Mouse (Mus musculus) CH12.LX (cell line): ENCODE data around the gene Gm5800. TPM values are rescaled to one million over a fixed set of nuclear protein-coding genes. Genes with fewer than 3 reads are reported as not detected.
A peak's percentile ranks its signal among the peaks of the same experiment; 100 is the strongest.

ENCODE experiments used
- DNase-seq: peaks from one replicate; pipeline ENCODE4 v3.0.0-alpha.2; 2013; ENCODE audit errors: extremely low read depth
- H3K27ac ChIP-seq: 2 replicates; pipeline ENCODE4 v1.5.1; 2012; ENCODE audit warnings: low read depth, mild to moderate bottlenecking, control low read depth, moderate library complexity; ENCODE audit not compliant: insufficient read depth
- H3K27me3 ChIP-seq: replicated peaks from 2 replicates; pipeline ENCODE3; 2012; ENCODE audit warnings: inconsistent platforms
- H3K36me3 ChIP-seq, 2 experiments: replicated peaks in 1 of 2; 2 replicates each; pipeline versions ENCODE3 to v1.6.1; 2012; ENCODE audit warnings: inconsistent platforms in 1 of 2, low read length in 1 of 2, mild to moderate bottlenecking in 1 of 2, mixed read lengths in 1 of 2, moderate library complexity in 1 of 2; ENCODE audit not compliant: control insufficient read depth in 1 of 2, insufficient read depth in 1 of 2
- H3K4me1 ChIP-seq, 2 experiments: 2 replicates each; pipeline ENCODE4 v1.6.1; 2012; ENCODE audit warnings: inconsistent platforms in 1 of 2, moderate library complexity in 1 of 2; ENCODE audit not compliant: insufficient read depth in 2 of 2, control insufficient read depth in 1 of 2
- H3K4me2 ChIP-seq: 2 replicates; pipeline ENCODE4 v1.6.1; 2012; ENCODE audit warnings: low read depth, mild to moderate bottlenecking, control low read depth; ENCODE audit not compliant: poor library complexity, insufficient read depth, severe bottlenecking
- H3K4me3 ChIP-seq, 3 experiments: fragments of 150-350 bp in 1 of 3; sonication (generic) in 1 of 3; replicated peaks in 1 of 3; 2 replicates each; pipeline versions ENCODE3 to v1.5.1; 2011 to 2012; ENCODE audit warnings: low read depth in 2 of 3, low read length in 2 of 3, mild to moderate bottlenecking in 2 of 3, moderate library complexity in 2 of 3, control low read depth in 1 of 3, improper control_type of control experiment in 1 of 3, inconsistent platforms in 1 of 3, mixed read lengths in 1 of 3; ENCODE audit not compliant: poor library complexity in 1 of 3
- H3K79me2 ChIP-seq: replicated peaks from 2 replicates; pipeline ENCODE4 v1.6.1; 2012; ENCODE audit warnings: mild to moderate bottlenecking, moderate library complexity; ENCODE audit not compliant: control insufficient read depth, poor library complexity, insufficient read depth, severe bottlenecking; ENCODE audit errors: extremely low read depth
- H3K9ac ChIP-seq: 2 replicates; pipeline ENCODE4 v1.6.1; 2012; ENCODE audit warnings: low read depth, mild to moderate bottlenecking, control low read depth, moderate library complexity; ENCODE audit not compliant: insufficient read depth
- H3K9me3 ChIP-seq: replicated peaks from 2 replicates; pipeline ENCODE3; 2012; ENCODE audit warnings: low read length, inconsistent platforms, mixed read lengths
- BHLHE40 ChIP-seq: IDR thresholded peaks from 2 replicates; pipeline ENCODE4 v1.6.1; 2011; ENCODE audit warnings: mild to moderate bottlenecking, low read depth, low read length, improper control_type of control experiment
- CHD1 ChIP-seq: IDR thresholded peaks from 2 replicates; pipeline ENCODE4 v1.6.1; 2012; ENCODE audit warnings: low read depth, low read length, improper control_type of control experiment, inconsistent platforms
- E2F4 ChIP-seq: IDR thresholded peaks from 2 replicates; pipeline ENCODE4 v1.6.1; 2011; ENCODE audit warnings: low read depth, low read length, improper control_type of control experiment; ENCODE audit not compliant: insufficient replicate concordance
- EP300 ChIP-seq: IDR thresholded peaks from 2 replicates; pipeline ENCODE4 v1.6.1; 2011; ENCODE audit warnings: low read length, improper control_type of control experiment
- IRF4 ChIP-seq: IDR thresholded peaks from 2 replicates; pipeline ENCODE4 v1.6.1; 2014; ENCODE audit warnings: low read depth, mild to moderate bottlenecking, inconsistent platforms, low read length, improper control_type of control experiment
- KAT2A ChIP-seq: IDR thresholded peaks from 2 replicates; pipeline ENCODE4 v1.6.1; 2012; ENCODE audit warnings: low read length, improper control_type of control experiment, inconsistent platforms; ENCODE audit not compliant: insufficient replicate concordance
- MAFK ChIP-seq: IDR thresholded peaks from 2 replicates; pipeline ENCODE4 v1.6.1; 2011; ENCODE audit warnings: low read length, improper control_type of control experiment; ENCODE audit not compliant: insufficient replicate concordance
- MEF2A ChIP-seq: IDR thresholded peaks from 2 replicates; pipeline ENCODE4 v1.6.1; 2014; ENCODE audit warnings: low read depth, mild to moderate bottlenecking, inconsistent platforms, low read length, improper control_type of control experiment, borderline replicate concordance
- MYC ChIP-seq: IDR thresholded peaks from 2 replicates; pipeline ENCODE4 v1.6.1; 2011; ENCODE audit warnings: low read depth, mild to moderate bottlenecking, improper control_type of control experiment, low read length
- NELFE ChIP-seq: IDR thresholded peaks from 2 replicates; pipeline ENCODE4 v1.6.1; 2011; ENCODE audit warnings: low read depth, low read length, improper control_type of control experiment
- NRF1 ChIP-seq: IDR thresholded peaks from 2 replicates; pipeline ENCODE4 v1.6.1; 2014; ENCODE audit warnings: low read depth, mild to moderate bottlenecking, inconsistent platforms, low read length, improper control_type of control experiment, moderate library complexity
- POLR2A ChIP-seq: IDR thresholded peaks from 2 replicates; pipeline ENCODE4 v1.6.1; 2011; ENCODE audit warnings: low read depth, mild to moderate bottlenecking, improper control_type of control experiment, low read length
- RAD21 ChIP-seq: IDR thresholded peaks from 2 replicates; pipeline ENCODE4 v1.6.1; 2011; ENCODE audit warnings: low read depth, mild to moderate bottlenecking, low read length, improper control_type of control experiment, moderate library complexity
- RCOR1 ChIP-seq: conservative IDR thresholded peaks from 2 replicates; pipeline ENCODE4 v1.6.1; 2012; ENCODE audit warnings: low read depth, mild to moderate bottlenecking, inconsistent platforms, low read length, improper control_type of control experiment
- TBP ChIP-seq: conservative IDR thresholded peaks from 2 replicates; pipeline ENCODE4 v1.6.1; 2011; ENCODE audit warnings: low read depth, low read length, improper control_type of control experiment
- TCF12 ChIP-seq: IDR thresholded peaks from 2 replicates; pipeline ENCODE4 v1.6.1; 2014; ENCODE audit warnings: low read depth, mild to moderate bottlenecking, inconsistent platforms, low read length, improper control_type of control experiment
- USF1 ChIP-seq: IDR thresholded peaks from 2 replicates; pipeline ENCODE4 v1.6.1; 2014; ENCODE audit warnings: low read depth, mild to moderate bottlenecking, inconsistent platforms, low read length, improper control_type of control experiment
- USF2 ChIP-seq: conservative IDR thresholded peaks from 2 replicates; pipeline ENCODE4 v1.6.1; 2011; ENCODE audit warnings: low read depth, low read length, improper control_type of control experiment
- ZKSCAN1 ChIP-seq: IDR thresholded peaks from 2 replicates; pipeline ENCODE4 v1.6.1; 2012; ENCODE audit warnings: low read depth, inconsistent platforms, low read length, improper control_type of control experiment, borderline replicate concordance
- ZMIZ1 ChIP-seq: IDR thresholded peaks from 2 replicates; pipeline ENCODE4 v1.6.1; 2012; ENCODE audit warnings: low read depth, mild to moderate bottlenecking, inconsistent platforms, low read length, improper control_type of control experiment
- dilution Hi-C: fragments of 300-500 bp; cut with MboI; formaldehyde crosslinking; loops from 2 replicates; pipeline ENCODE4 v1.14.3; 2020; ENCODE audit warnings: low sequenced_read_pairs; ENCODE audit not compliant: extremely low pct_unique_long_range_greater_than_20kb, extremely low pct_ligation_motif_present
- in situ Hi-C: fragments of 300-500 bp; cut with MboI; formaldehyde crosslinking; loops from 3 replicates; pipeline ENCODE4 v1.14.3; 2019; ENCODE audit warnings: low sequenced_read_pairs, low pct_ligation_motif_present, low pct_unique_long_range_greater_than_20kb, mixed read lengths
- polyA plus RNA-seq: library from polyadenylated mRNA; unstranded; fragments of >175 nt; gene quantifications from 2 replicates; pipeline ENCODE4 v1.2.1, GENCODE M21; 2012; ENCODE audit warnings: low read depth; ENCODE audit not compliant: insufficient read length
- total RNA-seq, 2 experiments: library from RNA; depleted of rRNA; stranded (reverse); fragments of 300-350 nt in 1 of 2; fragments of >200 nt in 1 of 2; gene quantifications; 2 replicates each; pipeline ENCODE4 v1.2.3; 2012 to 2014

Gene Gm5800
- total and polyA plus RNA-seq, 3 experiments, result not detected

DNA sequence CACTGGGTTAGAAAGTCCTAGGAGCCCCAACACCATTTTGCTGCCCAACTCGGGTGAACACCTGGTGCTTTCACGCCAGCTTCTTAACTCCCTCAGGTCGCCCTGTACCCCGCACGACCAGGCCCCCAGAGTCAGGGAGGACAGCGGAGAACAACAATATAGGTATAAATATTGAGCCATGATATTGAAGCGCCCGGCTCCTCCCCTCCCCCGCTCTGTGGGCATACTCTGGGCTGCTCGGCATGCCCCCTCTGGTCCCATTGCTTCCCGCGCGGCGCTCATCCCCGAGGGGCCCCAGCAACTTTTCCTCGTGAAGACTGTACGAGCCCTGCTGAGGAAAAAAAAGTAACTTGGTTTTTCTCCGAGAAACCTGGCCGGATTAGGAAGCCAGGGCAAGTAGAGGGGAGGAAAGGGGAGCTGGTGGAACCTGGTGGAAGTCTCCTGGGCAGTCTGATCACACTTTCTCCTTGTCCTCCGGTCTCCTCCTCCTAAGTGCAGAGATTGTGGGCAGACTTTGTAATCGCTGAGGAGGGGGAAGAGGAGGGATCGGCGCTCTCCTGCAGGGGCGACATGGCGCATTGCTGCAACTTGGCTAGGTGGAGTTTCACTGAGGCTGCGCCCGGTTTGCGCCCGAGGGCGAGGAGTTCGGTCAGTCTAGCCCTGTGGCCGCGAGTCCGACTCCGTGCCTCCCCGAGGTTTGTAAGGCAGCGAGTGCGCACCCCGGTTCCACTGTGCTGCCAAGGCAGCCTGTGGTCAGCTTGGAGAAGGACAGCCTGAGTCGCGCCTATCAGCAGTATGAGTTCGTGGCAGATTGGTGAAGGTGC is 23.6 kb upstream of the Gm5800 start:
- dilution Hi-C loops (no loop called here), in situ Hi-C loops (no loop called here)
- Histone ChIP-seq H3K27ac (no peak overlapping the region), H3K9ac (no peak overlapping the region), H3K79me2 (no peaks in the 10 kb centered on the region), H3K27me3 (no peaks in the 10 kb centered on the region), H3K4me3 (no peak overlapping the region), H3K36me3 (peaks cover 0 to 5% of the 10 kb centered on the region in 2 experiments), H3K4me1 (peaks cover 0 to 3% of the 10 kb centered on the region in 2 experiments; a peak in 1 of 4 replicates), H3K4me2 (peak overlapping the region; percentile 76; the same call in 1 of the 2 replicates), H3K9me3 (no peaks in the 10 kb centered on the region)
- DNase-seq, result no peak
- TF ChIP-seq NRF1, result no peak
- no peak for TF ChIP-seq POLR2A
- no peak for TF ChIP-seq USF1
- no peak for TF ChIP-seq TCF12
- no peak for TF ChIP-seq IRF4
- TF ChIP-seq MYC, result no peak
- no peak for TF ChIP-seq ZMIZ1
- TF ChIP-seq BHLHE40, result no peak
- TF ChIP-seq CHD1, result no peak
- TF ChIP-seq EP300, result no peak
- no peak for TF ChIP-seq E2F4
- TF ChIP-seq MEF2A, result no peak
- TF ChIP-seq ZKSCAN1, result no peak
- TF ChIP-seq RAD21, result no peak
- no peak for TF ChIP-seq MAFK
- TF ChIP-seq KAT2A, result no peak
- TF ChIP-seq TBP, result no peak
- no peak for TF ChIP-seq RCOR1
- TF ChIP-seq NELFE, result no peak
- TF ChIP-seq USF2, result no peak
